Mouse (Mus musculus): ENCODE measurements around the gene Fmnl2.

DNA sequence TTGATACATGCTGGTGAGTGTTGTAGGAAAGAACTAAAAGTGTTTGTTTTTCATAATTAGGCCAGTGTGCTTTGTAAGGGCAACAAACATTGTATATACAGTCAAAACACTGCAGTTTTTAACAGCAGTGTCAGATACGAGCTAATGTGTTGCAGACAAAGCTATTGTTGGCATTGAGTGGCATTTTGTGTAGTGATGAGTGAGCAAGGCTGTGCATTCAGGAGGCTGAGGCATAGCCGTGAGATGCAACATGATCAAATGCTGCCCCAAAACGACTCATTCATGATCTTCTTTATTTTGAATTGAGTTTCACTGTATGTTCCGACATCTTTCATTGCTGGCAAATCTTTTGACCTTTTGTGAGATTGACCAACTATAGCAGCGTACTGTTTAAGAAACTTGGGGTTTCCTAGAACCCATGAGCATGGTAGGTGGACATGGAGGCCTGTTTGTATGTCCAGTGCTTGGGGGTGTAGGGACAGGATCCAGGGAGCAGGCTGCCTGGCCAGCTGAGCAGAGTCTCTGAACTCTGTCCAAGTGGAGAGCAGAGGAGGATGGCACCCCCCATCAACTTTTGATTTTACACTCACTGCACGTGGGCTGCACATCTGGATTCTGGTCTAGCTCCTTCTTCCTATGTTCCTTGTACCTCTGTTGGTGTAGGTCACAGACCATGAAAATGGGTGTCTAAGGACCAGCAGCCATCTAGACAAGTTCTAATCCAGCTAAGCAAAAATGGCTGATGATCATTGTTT is 120.4 kb downstream of the Fmnl2 start:
- TF ChIP-seq POLR2A (IDR thresholded peaks at IDR 0.05; ENCODE audit: insufficient read depth, low read depth, low read length) (no peak), CTCF (IDR thresholded peaks at IDR 0.05) (no peak), EP300 (IDR thresholded peaks at IDR 0.05; ENCODE audit: insufficient read depth, low read depth, low read length) (no peak)

Data from heart, adult 2 months (tissue).